Mouse (Mus musculus): ENCODE measurements at regions not wholly inside any gene's neighbourhood (a gene's known extent, or its start where the extent isn't known, plus 50 kb on each side); places are given as distances from the start of the nearest gene placed in this dataset.

GRCm38 (mm10) chr14:46249141-46249540 lies 130.1 kb upstream of the Gm15217 start:
- 25% methylated on average over 3 of the region's 3 CpGs for WGBS (ENCODE audit: insufficient replicate concordance)
- Histone ChIP-seq H3K27me3 (replicated peaks) (no peaks in the 10 kb centered on the region), H3K9ac (no peak overlapping the region), H3K4me1 (no peaks in the 10 kb centered on the region), H3K27ac (no peak overlapping the region), H3K4me2 (no peak overlapping the region), H3K36me3 (no peaks in the 10 kb centered on the region), H3K9me3 (replicated peaks) (no peaks in the 10 kb centered on the region), H3K4me3 (no peak overlapping the region)
- ATAC-seq, result no peak

DNA sequence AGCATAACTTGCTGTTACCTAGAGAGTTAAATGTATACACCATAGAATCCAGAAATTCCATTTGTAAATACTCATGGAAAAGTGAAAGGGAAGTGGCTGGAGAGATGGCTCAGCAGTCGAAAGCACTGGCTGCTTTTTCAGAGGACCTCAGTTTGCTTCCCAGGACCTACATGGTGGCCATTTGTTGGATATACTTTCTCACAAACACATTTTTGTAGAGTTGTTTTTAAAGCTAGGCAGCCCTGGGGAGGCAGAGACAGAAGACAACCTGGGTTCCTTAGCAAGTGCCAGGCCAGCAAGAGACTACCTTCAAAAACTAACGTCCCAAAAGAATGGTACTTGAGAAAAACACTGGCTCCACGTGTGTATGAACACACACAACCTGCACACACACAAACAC lies 124.0 kb upstream of the Gm15217 start:
- 68% methylated on average over 3 of the region's 3 CpGs for WGBS (ENCODE audit: insufficient replicate concordance)
- no peak overlapping the region for H3K27ac ChIP-seq
- no peak for ATAC-seq

DNA sequence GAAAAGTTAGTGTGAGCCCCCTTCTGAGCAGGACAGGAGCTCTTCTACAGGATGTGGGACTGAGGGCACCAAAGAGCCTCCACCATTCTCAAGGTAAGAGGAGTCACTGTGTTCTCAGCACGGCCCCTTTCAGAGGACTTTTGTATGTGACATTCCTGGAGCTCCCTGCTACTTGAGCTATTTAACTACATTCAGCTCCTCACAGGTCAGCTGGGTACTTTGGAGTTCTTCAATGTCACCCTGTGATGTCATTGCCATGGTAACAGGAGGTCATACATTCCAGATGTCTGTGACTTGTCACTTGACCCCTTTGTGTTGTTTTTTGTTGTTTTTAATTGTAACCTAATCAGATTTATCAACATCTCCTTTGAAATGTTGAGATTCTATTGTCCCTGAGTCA lies 122.9 kb upstream of the Gm15217 start:
- Histone ChIP-seq H3K9me3 (replicated peaks) (no peaks in the 10 kb centered on the region), H3K27ac (no peak overlapping the region), H3K36me3 (no peaks in the 10 kb centered on the region), H3K4me2 (no peak overlapping the region), H3K4me3 (no peak overlapping the region), H3K9ac (no peak overlapping the region), H3K4me1 (no peaks in the 10 kb centered on the region), H3K27me3 (replicated peaks) (no peaks in the 10 kb centered on the region)
- ATAC-seq, result no peak
- WGBS (ENCODE audit: insufficient replicate concordance), result 32% methylated on average over 1 of the region's 1 CpGs

More for the DNA sequence above, 124.0 kb upstream of the Gm15217 start:
- Histone ChIP-seq H3K4me2 (no peak overlapping the region), H3K4me1 (no peaks in the 10 kb centered on the region), H3K4me3 (no peak overlapping the region), H3K27me3 (replicated peaks) (no peaks in the 10 kb centered on the region), H3K9ac (no peak overlapping the region), H3K36me3 (no peaks in the 10 kb centered on the region), H3K9me3 (replicated peaks) (no peaks in the 10 kb centered on the region)

- no peak for ATAC-seq
- Histone ChIP-seq H3K9me3 (replicated peaks) (no peaks in the 10 kb centered on the region), H3K4me3 (no peak overlapping the region), H3K4me2 (no peak overlapping the region), H3K9ac (no peak overlapping the region), H3K27me3 (replicated peaks) (no peaks in the 10 kb centered on the region), H3K36me3 (no peaks in the 10 kb centered on the region), H3K4me1 (no peaks in the 10 kb centered on the region), H3K27ac (no peak overlapping the region)
- WGBS (ENCODE audit: insufficient replicate concordance), result 66% methylated on average over 4 of the region's 4 CpGs
Measured at GRCm38 (mm10) chr14:46257311-46257710, 121.9 kb upstream of the Gm15217 start.

DNA sequence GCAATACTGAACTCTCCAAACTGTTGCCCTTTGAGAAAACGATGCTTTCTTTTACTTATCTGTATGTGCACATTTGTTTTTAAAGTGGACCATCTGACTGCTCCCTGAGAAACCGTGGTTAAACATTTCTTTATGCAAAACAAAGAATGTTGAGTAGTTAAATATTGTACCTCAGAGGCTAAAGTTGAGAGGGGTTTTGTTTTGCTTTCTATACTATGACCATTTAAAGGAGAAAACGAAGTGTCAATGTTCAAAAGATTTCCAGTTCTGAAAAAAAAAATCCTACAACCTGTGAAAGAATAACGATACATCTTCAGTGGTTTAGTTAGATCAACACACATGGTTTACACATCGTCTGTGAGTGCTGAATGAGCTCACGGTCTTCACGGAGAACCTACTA lies 120.7 kb upstream of the Gm15217 start:
- no peaks in the 10 kb centered on the region for H3K4me1 ChIP-seq
- no peak for ATAC-seq
- no peak overlapping the region for H3K4me3 ChIP-seq
- no peak overlapping the region for H3K4me2 ChIP-seq
- H3K27ac ChIP-seq, result no peak overlapping the region
- H3K27me3 ChIP-seq (replicated peaks), result no peaks in the 10 kb centered on the region
- no peak overlapping the region for H3K9ac ChIP-seq
- H3K9me3 ChIP-seq (replicated peaks), result no peaks in the 10 kb centered on the region
- H3K36me3 ChIP-seq, result no peaks in the 10 kb centered on the region
- 60% methylated on average over 7 of the region's 7 CpGs for WGBS (ENCODE audit: insufficient replicate concordance)

DNA sequence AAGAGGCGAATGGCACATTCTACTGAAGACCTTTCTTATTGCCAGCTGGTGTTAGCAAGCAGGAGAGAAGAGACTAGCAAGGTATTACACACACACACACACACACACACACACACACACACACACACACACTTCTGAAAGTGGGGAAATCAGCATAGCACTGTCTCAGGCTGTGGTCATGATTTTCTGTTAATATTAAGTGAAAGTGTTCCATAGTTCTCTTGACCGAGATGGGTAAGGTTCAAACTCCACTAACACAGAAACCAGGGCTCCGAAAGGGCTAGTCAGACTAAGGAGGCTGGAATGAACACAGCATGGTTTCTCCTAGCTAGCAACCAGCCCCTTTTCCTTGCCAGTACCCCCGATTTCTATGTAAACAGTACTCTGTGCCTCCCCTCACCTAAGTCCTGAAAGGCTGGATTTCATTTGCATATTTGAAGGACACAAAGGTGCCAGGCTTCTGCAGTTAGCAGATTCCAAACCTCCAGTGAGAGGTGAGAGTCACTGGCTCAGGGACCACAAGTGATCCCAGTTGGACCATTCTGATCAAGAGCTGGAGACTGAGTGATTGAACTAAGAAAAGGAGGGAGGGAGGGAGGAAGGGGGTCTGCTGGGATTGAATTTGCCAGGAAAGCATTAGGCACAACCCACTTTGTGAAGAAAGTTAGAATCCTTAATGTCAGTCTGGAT lies 118.8 kb upstream of the Gm15217 start:
- peak; percentile 47; the same call in 1 of the 2 replicates for ATAC-seq
- 50% methylated on average over 4 of the region's 4 CpGs for WGBS (ENCODE audit: insufficient replicate concordance)
- no peak overlapping the region for H3K27ac ChIP-seq

GRCm38 (mm10) chr14:46275455-46275854 lies 103.8 kb upstream of the Gm15217 start:
- WGBS (ENCODE audit: insufficient replicate concordance), result 82% methylated on average over 10 of the region's 10 CpGs

More for the DNA sequence above, 118.8 kb upstream of the Gm15217 start:
- H3K9ac ChIP-seq, result no peak overlapping the region
- H3K27me3 ChIP-seq (replicated peaks), result no peaks in the 10 kb centered on the region
- no peaks in the 10 kb centered on the region for H3K9me3 ChIP-seq (replicated peaks)
- H3K4me3 ChIP-seq, result no peak overlapping the region
- H3K4me1 ChIP-seq, result no peaks in the 10 kb centered on the region
- no peak overlapping the region for H3K4me2 ChIP-seq
- H3K36me3 ChIP-seq, result no peaks in the 10 kb centered on the region

DNA sequence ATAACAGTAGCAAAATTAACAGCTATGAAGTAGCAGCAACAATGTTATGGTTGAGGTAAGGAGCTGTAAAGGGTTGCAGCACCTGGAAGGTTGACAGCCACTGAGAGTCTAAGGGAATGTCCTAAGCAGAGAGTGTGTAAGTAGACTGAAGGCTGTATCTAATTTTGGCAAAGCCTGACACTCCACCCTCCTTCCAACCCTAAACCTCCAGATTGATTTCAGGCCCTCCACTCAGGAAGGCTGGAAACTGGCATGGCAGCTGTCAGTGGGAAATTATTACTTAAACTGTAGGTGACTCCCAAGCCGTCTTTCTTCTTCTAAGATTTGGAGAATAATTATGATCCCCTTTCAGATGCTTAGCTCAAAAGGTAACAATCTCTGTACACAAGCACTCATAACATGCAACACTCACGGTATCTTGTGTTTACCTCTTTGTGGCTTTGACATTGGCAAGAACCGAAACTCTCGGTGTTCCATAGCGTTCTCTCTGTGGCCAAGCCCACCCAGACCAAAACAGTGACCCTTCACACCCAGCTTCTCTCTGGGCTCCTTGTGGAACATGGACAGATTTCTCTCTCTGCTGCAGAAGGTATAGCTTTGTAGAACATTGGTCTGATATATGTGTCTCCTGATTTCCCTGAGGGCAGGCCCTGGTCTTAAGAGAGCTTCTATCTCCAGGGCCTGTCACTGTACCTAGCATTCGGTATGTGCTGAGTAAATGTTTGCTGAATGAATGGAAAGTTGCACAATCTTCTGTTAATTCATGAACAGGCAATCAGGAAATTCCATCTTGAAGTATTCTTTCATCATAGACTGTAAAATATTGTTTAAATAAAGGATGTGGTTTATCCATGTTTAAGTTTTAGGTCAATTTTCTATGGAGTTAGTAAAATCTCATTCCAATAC lies 102.0 kb upstream of the Gm15217 start:
- Histone ChIP-seq H3K9me3 (replicated peaks) (no peaks in the 10 kb centered on the region), H3K9ac (no peak overlapping the region), H3K4me2 (no peak overlapping the region), H3K4me3 (no peak overlapping the region), H3K27me3 (replicated peaks) (no peaks in the 10 kb centered on the region), H3K4me1 (no peaks in the 10 kb centered on the region), H3K27ac (no peak overlapping the region), H3K36me3 (no peaks in the 10 kb centered on the region)
- ATAC-seq, result no peak
- WGBS (ENCODE audit: insufficient replicate concordance), result 84% methylated on average over 6 of the region's 6 CpGs

More at GRCm38 (mm10) chr14:46275455-46275854, 103.8 kb upstream of the Gm15217 start:
- H3K9ac ChIP-seq, result no peak overlapping the region
- H3K4me1 ChIP-seq, result no peaks in the 10 kb centered on the region
- no peak for ATAC-seq
- no peak overlapping the region for H3K4me2 ChIP-seq
- no peak overlapping the region for H3K27ac ChIP-seq
- no peaks in the 10 kb centered on the region for H3K36me3 ChIP-seq
- no peaks in the 10 kb centered on the region for H3K9me3 ChIP-seq (replicated peaks)
- H3K27me3 ChIP-seq (replicated peaks), result no peaks in the 10 kb centered on the region
- no peak overlapping the region for H3K4me3 ChIP-seq

- no peak for ATAC-seq
- no peak overlapping the region for H3K4me2 ChIP-seq
- no peak overlapping the region for H3K27ac ChIP-seq
- H3K9ac ChIP-seq, result no peak overlapping the region
- no peaks in the 10 kb centered on the region for H3K9me3 ChIP-seq (replicated peaks)
- H3K4me1 ChIP-seq, result no peaks in the 10 kb centered on the region
- WGBS (ENCODE audit: insufficient replicate concordance), result 68% methylated on average over 9 of the region's 9 CpGs
- H3K4me3 ChIP-seq, result no peak overlapping the region
- no peaks in the 10 kb centered on the region for H3K36me3 ChIP-seq
- no peaks in the 10 kb centered on the region for H3K27me3 ChIP-seq (replicated peaks)
Measured at GRCm38 (mm10) chr14:46277832-46278611, 101.2 kb upstream of the Gm15217 start.

GRCm38 (mm10) chr14:46292398-46292797 lies 86.8 kb upstream of the Gm15217 start:
- no peak overlapping the region for H3K4me2 ChIP-seq
- H3K27me3 ChIP-seq (replicated peaks), result no peaks in the 10 kb centered on the region
- no peak for ATAC-seq
- no peak overlapping the region for H3K27ac ChIP-seq
- 56% methylated on average over 2 of the region's 2 CpGs for WGBS (ENCODE audit: insufficient replicate concordance)
- no peak overlapping the region for H3K9ac ChIP-seq
- no peaks in the 10 kb centered on the region for H3K4me1 ChIP-seq
- H3K9me3 ChIP-seq (replicated peaks), result no peaks in the 10 kb centered on the region
- no peaks in the 10 kb centered on the region for H3K36me3 ChIP-seq
- no peak overlapping the region for H3K4me3 ChIP-seq

- ATAC-seq, result no peak
- Histone ChIP-seq H3K36me3 (no peaks in the 10 kb centered on the region), H3K9ac (no peak overlapping the region), H3K27me3 (replicated peaks) (no peaks in the 10 kb centered on the region), H3K9me3 (replicated peaks) (no peaks in the 10 kb centered on the region), H3K4me1 (no peaks in the 10 kb centered on the region), H3K4me2 (no peak overlapping the region), H3K27ac (no peak overlapping the region), H3K4me3 (no peak overlapping the region)
Measured at GRCm38 (mm10) chr14:46296275-46296674, 82.9 kb upstream of the Gm15217 start.

DNA sequence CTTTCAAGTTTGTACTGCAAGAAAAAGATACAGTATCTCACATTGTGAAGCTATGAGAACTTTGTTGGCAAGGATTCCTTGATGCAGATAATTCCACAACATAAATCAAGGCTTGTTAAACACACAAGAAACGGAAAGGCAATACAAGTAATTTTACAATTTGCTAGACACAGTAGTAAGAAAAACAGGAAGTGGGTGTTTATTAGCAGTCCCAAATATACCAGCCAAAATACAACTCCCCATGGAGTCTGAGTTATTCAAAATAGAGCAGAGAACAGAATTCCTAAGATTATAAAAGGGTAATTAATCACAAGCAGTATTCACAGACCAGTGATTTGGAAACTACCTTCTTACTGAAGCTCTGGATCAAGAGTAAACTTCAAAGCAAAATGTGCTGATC lies 78.7 kb upstream of the Gm15217 start:
- no peak overlapping the region for H3K9ac ChIP-seq
- ATAC-seq, result no peak
- 38% methylated on average over 1 of the region's 1 CpGs for WGBS (ENCODE audit: insufficient replicate concordance)

More for the DNA sequence above, 78.7 kb upstream of the Gm15217 start:
- H3K27ac ChIP-seq, result no peak overlapping the region
- H3K4me2 ChIP-seq, result no peak overlapping the region
- H3K9me3 ChIP-seq (replicated peaks), result no peaks in the 10 kb centered on the region
- no peak overlapping the region for H3K4me3 ChIP-seq
- H3K4me1 ChIP-seq, result no peaks in the 10 kb centered on the region
- no peaks in the 10 kb centered on the region for H3K27me3 ChIP-seq (replicated peaks)
- H3K36me3 ChIP-seq, result no peaks in the 10 kb centered on the region

Data from liver, embryonic 12.5 days (tissue).